Mouse (Mus musculus): Measurements from ENCODE around the gene Klc2.

GRCm38 (mm10) chr19:5089324-5089723 lies 29.0 kb downstream of the Klc2 start:
- TF ChIP-seq CTCF (IDR thresholded peaks at IDR 0.05; ENCODE audit: borderline replicate concordance, insufficient read depth, low read depth, low read length) = no peak
- TF ChIP-seq POLR2A (IDR thresholded peaks at IDR 0.05; ENCODE audit: borderline replicate concordance, insufficient read depth, low read length) = no peak
